Mouse (Mus musculus) embryonic fibroblast, embryonic 13.5 days (primary cell): ENCODE data around the gene Bach2.

Experiments used
- CTCF ChIP-seq: IDR thresholded peaks from 2 replicates; pipeline ENCODE4 v1.5.1; 2011; ENCODE audit warnings: mild to moderate bottlenecking, control low read depth, low read length, moderate library complexity, borderline replicate concordance; ENCODE audit not compliant: insufficient read depth
- POLR2A ChIP-seq: IDR thresholded peaks from 2 replicates; pipeline ENCODE4 v1.6.1; 2011; ENCODE audit warnings: low read depth, mild to moderate bottlenecking, control low read depth, low read length, moderate library complexity

GRCm38 (mm10) chr4:32423667-32424066, 185.1 kb downstream of the Bach2 start:
- no peak for TF ChIP-seq CTCF
- no peak for TF ChIP-seq POLR2A
